Mouse (Mus musculus) lung, embryonic 15.5 days (tissue): ENCODE measurements at regions not wholly inside any gene's neighbourhood (a gene's known extent, or its start where the extent isn't known, plus 50 kb on each side); places are given as distances from the start of the nearest gene placed in this dataset.
"Not testable (repeated sequence)": the region's sequence is repeated elsewhere in the genome, so short reads cannot be mapped to it uniquely, and the experiment has no call there.

ENCODE experiments used
- ATAC-seq: fragments of 200-750 bp; cut with Nextera tagmentation; 2 replicates; pipeline ENCODE4 v1.8.0; 2017; ENCODE audit warnings: moderate number of reproducible peaks, borderline replicate concordance; ENCODE audit not compliant: low FRiP score, low TSS enrichment; ENCODE audit errors: extremely low read depth
- H3K27ac ChIP-seq: fragments of 300-500 bp; sonication (generic); 2 replicates; pipeline ENCODE4 v1.5.1; 2015; ENCODE audit warnings: moderate library complexity, mild to moderate bottlenecking, inconsistent platforms
- H3K27me3 ChIP-seq: fragments of 300-500 bp; sonication (generic); 2 replicates; pipeline ENCODE4 v1.6.1; 2015; ENCODE audit warnings: inconsistent platforms
- H3K36me3 ChIP-seq: fragments of 300-500 bp; sonication (generic); 2 replicates; pipeline ENCODE4 v1.6.1; 2015; ENCODE audit warnings: inconsistent platforms
- H3K4me1 ChIP-seq: fragments of 300-500 bp; sonication (generic); 2 replicates; pipeline ENCODE4 v1.6.1; 2015; ENCODE audit warnings: inconsistent platforms
- H3K4me2 ChIP-seq: fragments of 300-500 bp; sonication (generic); 2 replicates; pipeline ENCODE4 v1.6.1; 2015; ENCODE audit warnings: inconsistent platforms, mild to moderate bottlenecking, moderate library complexity
- H3K4me3 ChIP-seq: fragments of 300-500 bp; sonication (generic); 2 replicates; pipeline ENCODE4 v1.5.1; 2015; ENCODE audit warnings: mild to moderate bottlenecking, inconsistent platforms
- H3K9ac ChIP-seq: fragments of 300-500 bp; sonication (generic); 2 replicates; pipeline ENCODE4 v1.6.1; 2015; ENCODE audit warnings: inconsistent platforms
- H3K9me3 ChIP-seq: fragments of 300-500 bp; sonication (generic); 2 replicates; pipeline ENCODE4 v1.6.1; 2016; ENCODE audit warnings: inconsistent platforms
- WGBS: fragments of 180-500 bp; shearing (Covaris S2); methylation state at CpG from one replicate; pipeline ENCODE4 v1.1.7; 2015; 5-methylcytosine and 5-hydroxymethylcytosine counted together

- 71% methylated on average over 1 of the region's 1 CpGs for WGBS
- H3K9me3 ChIP-seq = no peaks in the 10 kb centered on the region
- no peak overlapping the region for H3K4me2 ChIP-seq
- no peak overlapping the region for H3K4me3 ChIP-seq
- no peak for ATAC-seq
- H3K27ac ChIP-seq = no peak overlapping the region
- H3K4me1 ChIP-seq = no peaks in the 10 kb centered on the region
- H3K36me3 ChIP-seq = no peaks in the 10 kb centered on the region
- no peak overlapping the region for H3K9ac ChIP-seq
- no peaks in the 10 kb centered on the region for H3K27me3 ChIP-seq
Measured at GRCm38 (mm10) chr7:111840826-111841225, 61.0 kb upstream of the Galnt18 start.

DNA sequence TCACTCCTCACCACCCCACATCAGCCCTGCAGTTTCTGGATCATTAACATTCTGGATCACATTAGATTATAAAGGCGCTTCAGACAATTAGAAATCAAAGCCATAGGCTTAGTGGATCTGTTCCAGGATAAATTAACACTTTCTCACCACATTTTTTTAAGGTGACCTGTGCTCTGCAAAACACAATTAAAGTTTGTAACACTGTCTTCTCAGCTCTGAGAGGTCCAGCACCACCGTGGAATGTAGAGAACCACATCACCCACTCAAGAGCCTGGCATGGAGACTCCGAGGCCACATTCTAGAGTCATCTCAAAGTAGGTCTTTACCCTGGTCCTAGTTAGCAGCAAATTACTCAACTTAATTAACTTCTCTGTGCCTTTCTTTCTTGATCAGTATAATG lies 58.4 kb upstream of the Galnt18 start:
- Histone ChIP-seq H3K4me2 (no peak overlapping the region), H3K9ac (no peak overlapping the region), H3K36me3 (no peaks in the 10 kb centered on the region), H3K4me1 (no peaks in the 10 kb centered on the region), H3K9me3 (no peaks in the 10 kb centered on the region), H3K27me3 (no peaks in the 10 kb centered on the region), H3K4me3 (no peak overlapping the region), H3K27ac (no peak overlapping the region)
- no peak for ATAC-seq
- 78% methylated on average over 3 of the region's 3 CpGs for WGBS

- H3K9ac ChIP-seq, H3K4me2 ChIP-seq, H3K4me3 ChIP-seq, H3K27ac ChIP-seq, H3K27me3 ChIP-seq, ATAC-seq, H3K36me3 ChIP-seq, H3K9me3 ChIP-seq, H3K4me1 ChIP-seq: not testable (repeated sequence)
Measured at GRCm38 (mm10) chr7:111834356-111834755, 54.6 kb upstream of the Galnt18 start.

DNA sequence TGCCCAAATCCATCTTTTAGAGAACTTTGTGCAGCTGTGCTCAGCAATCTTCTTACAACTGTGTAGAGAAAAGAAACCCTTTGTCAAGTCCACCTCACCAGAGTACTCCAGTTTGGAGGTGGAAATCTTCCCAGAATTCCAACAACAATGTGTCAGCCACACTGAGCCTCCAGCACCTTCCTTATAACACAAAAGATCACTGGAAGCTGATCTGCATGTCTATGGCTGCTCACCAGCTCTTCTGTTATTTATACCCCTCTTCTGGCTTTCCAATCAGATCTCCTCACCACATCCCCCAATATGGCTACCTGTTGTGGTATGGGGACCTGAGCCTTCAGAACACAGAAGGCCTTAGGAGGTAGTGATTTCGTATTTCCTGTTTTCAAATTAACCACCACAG lies 50.2 kb upstream of the Galnt18 start:
- Histone ChIP-seq H3K4me1 (no peaks in the 10 kb centered on the region), H3K9me3 (no peaks in the 10 kb centered on the region), H3K27me3 (no peaks in the 10 kb centered on the region), H3K9ac (no peak overlapping the region), H3K36me3 (no peaks in the 10 kb centered on the region), H3K4me3 (no peak overlapping the region), H3K27ac (no peak overlapping the region), H3K4me2 (no peak overlapping the region)
- 81% methylated on average over 1 of the region's 1 CpGs for WGBS
- no peak for ATAC-seq
